Mouse (Mus musculus): ENCODE measurements around the gene Polr2e. TPM values are rescaled to one million over a fixed set of nuclear protein-coding genes. Genes with fewer than 3 reads are reported as not detected.

Polr2e gene
- 53.0 and 55.5 TPM in 2 replicates for polyA plus RNA-seq (2012; ENCODE audit: insufficient read depth, insufficient read length, missing spikeins)

GRCm38 (mm10) chr10:80039559-80039979 lies at the start of gene Polr2e:
TSS of gene Polr2e (minus strand) at chr10:80039795.
- H3K27ac ChIP-seq (ENCODE audit: insufficient read depth, low read depth, low read length): peak within 1 kb of the TSS; percentile 24
- H3K4me1 ChIP-seq (ENCODE audit: control insufficient read depth, insufficient read depth, low read length): peaks cover 13% of the 10 kb centered on the region
- H3K4me3 ChIP-seq (ENCODE audit: insufficient read depth, low read length): peak within 1 kb of the TSS; percentile 95
- TF ChIP-seq POLR2A (IDR thresholded peaks at IDR 0.05; ENCODE audit: borderline replicate concordance, low read depth, low read length) (no peak), CTCF (IDR thresholded peaks at IDR 0.05; ENCODE audit: low read depth, low read length) (no peak)

- Histone ChIP-seq H3K4me1 (ENCODE audit: control insufficient read depth, insufficient read depth, low read length) (peaks cover 22% of the 10 kb centered on the region), H3K27ac (ENCODE audit: insufficient read depth, low read depth, low read length) (no peak overlapping the region), H3K4me3 (ENCODE audit: insufficient read depth, low read length) (no peak overlapping the region)
- TF ChIP-seq POLR2A (IDR thresholded peaks at IDR 0.05; ENCODE audit: borderline replicate concordance, low read depth, low read length) (no peak), CTCF (IDR thresholded peaks at IDR 0.05; ENCODE audit: low read depth, low read length) (no peak)
These were observed 49.6 kb upstream of the Polr2e start for GRCm38 (mm10) chr10:80089146-80089545.

- Histone ChIP-seq H3K4me1 (ENCODE audit: control insufficient read depth, insufficient read depth, low read length) (peaks cover 22% of the 10 kb centered on the region), H3K4me3 (ENCODE audit: insufficient read depth, low read length) (no peak overlapping the region), H3K27ac (ENCODE audit: insufficient read depth, low read depth, low read length) (peak overlapping the region; percentile 25)
- TF ChIP-seq CTCF (IDR thresholded peaks at IDR 0.05; ENCODE audit: low read depth, low read length) (no peak), POLR2A (IDR thresholded peaks at IDR 0.05; ENCODE audit: borderline replicate concordance, low read depth, low read length) (no peak)
These were observed 47.9 kb upstream of the Polr2e start for GRCm38 (mm10) chr10:80087483-80087882.

- Histone ChIP-seq H3K4me1 (ENCODE audit: control insufficient read depth, insufficient read depth, low read length) (peaks cover 22% of the 10 kb centered on the region), H3K4me3 (ENCODE audit: insufficient read depth, low read length) (no peak overlapping the region), H3K27ac (ENCODE audit: insufficient read depth, low read depth, low read length) (peak overlapping the region; percentile 50)
- TF ChIP-seq CTCF (IDR thresholded peaks at IDR 0.05; ENCODE audit: low read depth, low read length) (no peak), POLR2A (IDR thresholded peaks at IDR 0.05; ENCODE audit: borderline replicate concordance, low read depth, low read length) (no peak)
These were observed 47.3 kb upstream of the Polr2e start for GRCm38 (mm10) chr10:80086847-80087246.

GRCm38 (mm10) chr10:80084817-80085487 lies 45.4 kb upstream of the Polr2e start:
- no peak for TF ChIP-seq CTCF (IDR thresholded peaks at IDR 0.05; ENCODE audit: low read depth, low read length)
- H3K27ac ChIP-seq (ENCODE audit: insufficient read depth, low read depth, low read length): no peak overlapping the region
- H3K4me1 ChIP-seq (ENCODE audit: control insufficient read depth, insufficient read depth, low read length): peaks cover 32% of the 10 kb centered on the region
- H3K4me3 ChIP-seq (ENCODE audit: insufficient read depth, low read length): no peak overlapping the region

- no peak overlapping the region for H3K27ac ChIP-seq (ENCODE audit: insufficient read depth, low read depth, low read length)
- H3K4me3 ChIP-seq (ENCODE audit: insufficient read depth, low read length): no peak overlapping the region
- peaks cover 13% of the 10 kb centered on the region for H3K4me1 ChIP-seq (ENCODE audit: control insufficient read depth, insufficient read depth, low read length)
- TF ChIP-seq POLR2A (IDR thresholded peaks at IDR 0.05; ENCODE audit: borderline replicate concordance, low read depth, low read length) (no peak), CTCF (IDR thresholded peaks at IDR 0.05; ENCODE audit: low read depth, low read length) (no peak)
These were observed 41.5 kb upstream of the Polr2e start for GRCm38 (mm10) chr10:80081075-80081474.

- peaks cover 18% of the 10 kb centered on the region for H3K4me1 ChIP-seq (ENCODE audit: control insufficient read depth, insufficient read depth, low read length)
- H3K4me3 ChIP-seq (ENCODE audit: insufficient read depth, low read length): no peak overlapping the region
- TF ChIP-seq POLR2A (IDR thresholded peaks at IDR 0.05; ENCODE audit: borderline replicate concordance, low read depth, low read length) (no peak), CTCF (IDR thresholded peaks at IDR 0.05; ENCODE audit: low read depth, low read length) (no peak)
- no peak overlapping the region for H3K27ac ChIP-seq (ENCODE audit: insufficient read depth, low read depth, low read length)
These were observed 40.9 kb upstream of the Polr2e start for GRCm38 (mm10) chr10:80080396-80081070.

GRCm38 (mm10) chr10:80078366-80078765 lies 38.8 kb upstream of the Polr2e start:
- Histone ChIP-seq H3K4me1 (ENCODE audit: control insufficient read depth, insufficient read depth, low read length) (peaks cover 26% of the 10 kb centered on the region), H3K27ac (ENCODE audit: insufficient read depth, low read depth, low read length) (no peak overlapping the region), H3K4me3 (ENCODE audit: insufficient read depth, low read length) (no peak overlapping the region)
- no peak for TF ChIP-seq POLR2A (IDR thresholded peaks at IDR 0.05; ENCODE audit: borderline replicate concordance, low read depth, low read length)
- no peak for TF ChIP-seq CTCF (IDR thresholded peaks at IDR 0.05; ENCODE audit: low read depth, low read length)

DNA sequence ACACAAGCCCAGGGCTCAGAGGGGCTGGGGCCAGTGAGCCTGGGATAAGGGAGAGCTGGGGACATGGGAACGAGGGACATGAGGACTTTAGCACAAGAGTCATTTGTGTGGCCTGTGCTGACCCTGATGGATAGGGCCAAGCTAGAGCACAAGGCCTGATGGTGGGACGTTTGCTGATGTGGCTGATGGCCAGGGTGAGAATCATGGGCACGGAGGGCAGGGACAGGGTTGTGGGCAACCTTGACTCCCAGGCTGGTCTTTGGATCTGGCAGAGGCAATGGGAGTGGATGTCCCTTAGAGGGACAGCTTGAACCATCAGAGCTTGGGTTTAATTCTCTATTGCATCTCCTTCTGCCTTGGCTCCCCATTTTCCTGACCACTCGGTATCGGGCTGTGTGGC lies 37.7 kb upstream of the Polr2e start:
- Histone ChIP-seq H3K4me3 (ENCODE audit: insufficient read depth, low read length) (no peak overlapping the region), H3K4me1 (ENCODE audit: control insufficient read depth, insufficient read depth, low read length) (peaks cover 36% of the 10 kb centered on the region), H3K27ac (ENCODE audit: insufficient read depth, low read depth, low read length) (no peak overlapping the region)
- TF ChIP-seq CTCF (IDR thresholded peaks at IDR 0.05; ENCODE audit: low read depth, low read length) (no peak), POLR2A (IDR thresholded peaks at IDR 0.05; ENCODE audit: borderline replicate concordance, low read depth, low read length) (no peak)

DNA sequence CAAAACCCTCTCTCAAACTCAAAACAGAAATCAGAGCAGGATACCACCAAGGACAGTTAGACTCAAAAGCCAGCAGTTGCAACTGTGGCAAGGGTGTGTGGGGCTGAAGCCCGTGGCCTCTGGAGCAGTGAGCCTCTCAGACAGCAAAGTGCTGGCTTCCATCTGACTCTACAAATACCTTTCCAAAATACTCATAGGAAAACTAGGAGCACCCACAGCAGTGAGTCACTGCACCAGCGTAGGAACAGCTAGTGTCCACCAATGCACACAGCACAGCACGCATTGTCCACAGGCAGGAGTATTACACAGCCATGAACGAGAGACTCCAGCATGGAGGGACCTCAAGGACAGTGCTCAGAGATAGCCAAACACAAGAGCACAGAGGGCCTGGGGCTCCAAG lies 36.8 kb upstream of the Polr2e start:
- no peak for TF ChIP-seq POLR2A (IDR thresholded peaks at IDR 0.05; ENCODE audit: borderline replicate concordance, low read depth, low read length)
- no peak overlapping the region for H3K27ac ChIP-seq (ENCODE audit: insufficient read depth, low read depth, low read length)
- H3K4me3 ChIP-seq (ENCODE audit: insufficient read depth, low read length): no peak overlapping the region
- H3K4me1 ChIP-seq (ENCODE audit: control insufficient read depth, insufficient read depth, low read length): peaks cover 46% of the 10 kb centered on the region
